Mouse (Mus musculus) brain, embryonic 18.5 days (tissue): ENCODE measurements at regions not wholly inside any gene's neighbourhood (a gene's known extent, or its start where the extent isn't known, plus 50 kb on each side); places are given as distances from the start of the nearest gene placed in this dataset.
A peak's percentile ranks its signal among the peaks of the same experiment; 100 is the strongest.

Experiments used
- DNase-seq: peaks from one replicate; pipeline ENCODE4 v3.0.0-alpha.2; 2012; ENCODE audit warnings: low read depth, low spot score

- peak; percentile 61 for DNase-seq
Observed at GRCm38 (mm10) chr7:36420741-36421140, 277.2 kb upstream of the Tshz3 start.

- DNase-seq: no peak
Observed at GRCm38 (mm10) chr7:36449181-36449915, 248.6 kb upstream of the Tshz3 start.

- no peak for DNase-seq
Observed at GRCm38 (mm10) chr7:36453816-36454215, 244.1 kb upstream of the Tshz3 start.

- DNase-seq: no peak
Observed at GRCm38 (mm10) chr7:36456080-36456479, 241.8 kb upstream of the Tshz3 start.

DNA sequence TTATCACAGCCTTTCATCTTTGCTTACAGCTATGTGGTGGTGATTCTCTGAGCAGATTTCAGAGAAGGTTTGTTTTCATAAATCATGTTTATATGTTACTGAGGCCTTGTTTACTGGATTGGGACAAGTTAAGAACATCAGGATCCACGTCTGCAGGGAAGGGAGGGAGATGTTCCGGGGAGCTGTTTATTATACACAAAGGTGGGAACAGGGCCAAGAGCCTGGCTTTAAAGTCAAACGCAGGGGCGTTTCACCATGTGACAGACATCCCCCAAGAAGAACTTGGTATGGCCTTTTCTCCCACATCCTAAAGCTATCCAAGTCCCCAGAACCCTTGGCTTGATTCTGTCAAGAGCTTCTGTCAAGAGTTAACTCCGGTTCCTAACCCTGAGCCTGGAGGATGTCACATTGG is 235.5 kb upstream of the Tshz3 start:
- no peak for DNase-seq

DNA sequence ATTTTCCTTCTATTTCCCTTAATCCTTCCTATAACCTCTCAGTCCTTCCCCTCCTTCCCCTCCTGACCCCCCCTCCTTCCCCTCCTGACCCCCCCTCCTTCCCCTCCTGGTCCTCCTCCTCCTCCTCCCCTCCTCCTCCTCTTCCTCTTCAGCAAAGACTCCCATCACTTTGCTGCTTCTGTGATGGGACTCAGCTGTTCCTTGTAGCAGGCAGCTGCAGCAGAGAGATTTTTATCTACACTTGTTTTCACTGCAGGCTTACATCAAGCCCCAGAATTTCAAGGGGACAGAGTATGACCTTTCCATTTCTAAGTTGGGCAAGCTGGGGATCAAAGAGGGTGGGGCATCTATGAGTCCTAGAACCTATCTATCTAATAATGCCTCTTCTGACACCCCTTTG is 228.5 kb upstream of the Tshz3 start:
- DNase-seq: no peak

DNA sequence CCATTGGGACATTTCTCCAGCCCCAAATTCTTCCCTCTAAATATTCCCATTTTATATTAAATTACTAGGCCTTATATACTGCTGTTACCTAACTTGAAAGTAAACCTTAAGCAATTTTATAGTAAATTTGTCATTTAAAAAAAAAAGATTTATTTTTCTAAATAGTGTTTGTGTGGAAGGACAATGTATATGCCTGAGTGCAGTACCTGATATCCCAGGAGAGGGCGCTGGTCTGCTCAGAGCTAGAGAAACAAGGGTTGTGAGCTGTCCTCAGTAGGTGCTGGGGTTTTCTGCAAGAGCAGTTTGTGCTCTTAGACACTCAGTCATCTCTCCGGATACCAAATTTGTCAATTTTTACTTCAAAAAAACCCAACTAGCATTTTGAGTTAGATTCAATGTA is 224.4 kb upstream of the Tshz3 start:
- DNase-seq: no peak

DNA sequence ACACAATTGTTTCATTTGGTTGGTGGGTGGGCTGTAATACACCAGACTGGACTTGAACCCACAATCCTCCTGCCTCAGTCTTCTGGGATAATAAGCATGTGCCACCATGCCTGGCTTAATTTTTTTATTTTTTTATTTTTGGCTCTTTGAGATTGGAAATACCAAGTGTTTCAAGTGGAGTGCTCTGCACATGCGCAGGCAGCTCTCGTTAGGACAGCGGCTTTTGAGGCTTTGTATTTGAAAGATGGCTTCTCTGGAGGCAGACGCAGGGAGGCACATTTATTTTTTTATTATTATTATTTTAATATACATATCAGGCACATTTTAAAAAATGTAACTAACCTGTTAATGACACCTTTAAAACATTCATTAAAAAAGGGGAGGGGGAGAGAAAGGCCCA is 221.5 kb upstream of the Tshz3 start:
- DNase-seq: no peak

- DNase-seq: peak; percentile 42
Observed at GRCm38 (mm10) chr7:36476851-36477644, 220.9 kb upstream of the Tshz3 start.

DNA sequence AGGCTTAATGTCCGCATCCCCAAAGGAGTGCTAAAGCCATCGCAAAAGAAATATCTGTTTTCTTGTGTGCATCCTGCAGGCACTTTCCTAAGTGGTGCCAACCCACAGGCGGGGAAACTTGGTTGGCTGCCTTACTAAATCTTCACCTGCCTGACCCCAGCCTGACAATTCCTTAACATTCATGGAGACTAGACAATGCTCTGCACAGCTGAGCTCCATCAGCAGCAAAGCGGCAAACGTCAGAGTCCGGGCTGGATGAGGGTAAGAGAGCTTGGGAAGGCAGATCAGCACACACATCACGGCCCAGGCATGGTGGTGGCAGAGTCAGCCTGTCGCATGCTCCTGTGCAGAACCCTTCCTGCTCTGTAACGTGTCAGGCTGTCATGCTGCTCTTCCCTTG is 209.8 kb upstream of the Tshz3 start:
- DNase-seq: no peak

DNA sequence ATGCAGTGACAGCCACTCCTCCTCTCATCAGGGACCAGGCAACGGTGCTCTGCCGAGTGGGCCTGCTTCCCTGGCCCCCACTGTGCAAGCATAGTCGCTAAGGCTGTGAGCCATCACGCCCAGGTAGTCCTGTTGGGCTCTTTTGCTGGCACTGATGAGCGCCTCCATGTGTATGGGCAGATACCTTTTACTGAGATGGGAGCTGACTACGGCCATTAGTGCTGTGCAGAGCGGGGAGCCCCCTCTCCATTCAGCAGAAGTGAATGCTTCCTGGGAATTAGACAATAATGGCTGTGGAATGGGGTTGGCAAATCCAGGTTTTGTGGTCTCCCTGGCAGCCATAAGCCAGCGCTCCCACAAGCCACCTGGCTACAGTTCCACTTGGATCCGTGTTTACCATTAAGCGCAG is 206.7 kb upstream of the Tshz3 start:
- DNase-seq: no peak

GRCm38 (mm10) chr7:36504010-36504875 is 193.7 kb upstream of the Tshz3 start:
- DNase-seq: no peak

DNA sequence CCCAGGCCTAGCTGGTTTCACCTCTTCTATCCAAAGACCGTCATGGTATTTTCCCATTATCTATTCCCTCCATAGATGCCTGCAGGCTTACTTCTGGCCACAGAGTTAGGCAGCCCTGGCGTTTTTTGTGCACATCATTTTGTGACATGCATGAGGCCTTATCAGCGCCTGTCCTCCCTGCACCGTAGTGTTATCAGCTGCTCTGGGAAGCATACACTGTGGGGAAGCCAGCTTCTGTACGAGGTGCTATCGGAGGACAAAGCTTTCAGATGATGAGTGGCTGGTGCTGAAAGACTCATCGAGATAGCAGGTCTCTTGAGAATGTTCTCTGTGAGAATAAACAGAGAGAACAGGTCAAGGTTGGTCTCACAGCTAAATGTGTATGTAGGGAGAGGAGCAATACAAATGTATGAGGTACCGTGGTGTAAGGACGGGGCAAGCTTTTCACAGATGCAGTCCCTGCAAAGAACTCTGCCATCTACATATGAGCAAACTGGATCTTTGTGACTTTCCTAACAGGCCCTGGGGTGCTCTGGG is 190.0 kb upstream of the Tshz3 start:
- no peak for DNase-seq

DNA sequence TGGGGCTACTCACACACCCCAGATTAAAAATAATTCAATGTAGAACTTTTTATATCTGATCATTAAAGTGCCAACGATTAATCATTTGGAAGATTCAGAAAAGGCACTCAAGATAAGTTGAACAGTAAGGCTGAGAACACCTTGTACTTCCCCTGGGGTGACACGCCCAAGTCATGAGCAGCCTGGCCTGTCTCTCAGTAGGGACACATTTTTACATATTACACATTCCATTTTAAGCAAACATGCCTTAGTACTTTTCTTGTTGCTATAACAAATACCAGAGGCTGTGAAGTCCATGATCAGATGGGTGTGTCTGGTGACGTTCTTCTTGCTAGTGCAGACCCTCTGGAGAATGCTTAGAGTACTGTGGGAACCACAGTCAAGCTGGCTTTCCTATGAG is 184.2 kb upstream of the Tshz3 start:
- no peak for DNase-seq

GRCm38 (mm10) chr7:36516094-36516663 is 181.7 kb upstream of the Tshz3 start:
- no peak for DNase-seq

DNA sequence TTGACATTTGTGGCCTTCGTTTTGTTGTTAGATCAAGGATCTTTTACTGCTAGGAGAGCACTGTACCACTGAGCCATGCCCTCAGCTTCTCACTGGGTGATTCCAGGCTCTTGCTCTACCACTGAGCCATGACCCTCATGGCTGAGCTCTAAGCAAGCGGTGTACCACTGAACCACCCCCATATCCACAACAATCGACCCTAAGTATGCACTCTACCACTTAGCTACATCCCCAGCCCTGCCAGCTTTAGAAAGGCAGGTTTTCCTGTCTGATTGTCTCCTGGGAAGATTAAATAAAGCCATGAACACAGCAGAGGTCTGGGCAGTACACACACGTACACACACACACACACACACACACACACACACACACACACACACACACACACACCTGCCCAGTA is 178.9 kb upstream of the Tshz3 start:
- DNase-seq: no peak

DNA sequence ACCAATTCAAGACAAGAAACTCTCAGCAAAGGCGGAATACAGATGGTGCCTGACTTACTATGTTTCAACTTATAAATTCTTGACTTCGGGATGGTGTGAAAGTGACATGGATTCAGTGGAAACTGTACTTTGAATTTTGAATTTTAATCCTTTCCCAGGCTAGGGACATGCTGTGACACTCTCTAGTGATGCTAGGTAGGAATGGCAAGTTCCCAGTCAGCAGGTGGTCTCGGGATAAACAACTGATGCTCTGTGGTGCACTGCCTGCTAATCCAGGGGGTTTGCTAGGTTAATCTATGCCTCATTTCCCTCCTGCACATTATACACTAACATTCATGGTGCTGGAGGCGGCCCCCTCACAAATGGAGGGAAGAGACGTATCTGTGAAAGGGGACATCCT is 175.0 kb upstream of the Tshz3 start:
- no peak for DNase-seq

DNA sequence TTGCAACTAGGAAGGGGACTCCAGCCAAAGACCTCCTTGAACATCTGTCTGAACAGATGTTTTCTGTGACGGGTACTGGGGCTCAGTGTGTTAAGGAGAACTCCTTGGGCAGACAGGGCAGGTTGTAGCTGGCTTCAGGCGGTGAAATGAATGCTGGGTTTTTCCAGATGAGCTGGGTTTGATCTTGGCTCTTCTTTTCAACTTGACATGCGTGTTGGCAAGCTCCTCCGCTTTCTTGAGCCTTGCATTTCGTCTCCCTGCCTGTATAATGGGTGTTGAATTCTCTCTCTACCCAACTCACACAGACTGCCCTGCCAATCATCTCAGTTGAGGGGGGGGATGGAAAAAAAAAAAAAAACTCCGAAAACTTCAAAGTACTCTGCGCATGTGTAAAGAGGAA is 171.8 kb upstream of the Tshz3 start:
- no peak for DNase-seq

DNA sequence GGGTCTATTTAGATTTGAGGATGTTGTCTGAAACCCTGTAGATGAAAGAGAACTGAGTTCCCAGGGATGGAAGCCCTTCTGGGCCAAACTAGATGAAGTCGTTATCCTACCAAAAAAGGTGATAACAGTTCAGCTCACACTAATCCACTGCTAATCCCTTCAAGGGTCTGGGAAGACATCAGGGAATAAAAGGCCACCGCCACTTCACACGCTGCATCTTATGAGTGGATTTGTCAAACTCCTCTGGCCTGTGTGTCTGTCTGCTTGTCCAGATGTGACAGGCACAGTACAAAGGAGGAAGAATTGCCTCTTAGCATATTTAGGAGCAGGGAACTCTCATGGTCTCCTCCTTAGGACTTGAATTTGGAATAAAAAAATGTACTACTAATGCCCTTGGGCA is 171.2 kb upstream of the Tshz3 start:
- no peak for DNase-seq

- DNase-seq: no peak
Observed at GRCm38 (mm10) chr7:36529504-36530065, 168.3 kb upstream of the Tshz3 start.

DNA sequence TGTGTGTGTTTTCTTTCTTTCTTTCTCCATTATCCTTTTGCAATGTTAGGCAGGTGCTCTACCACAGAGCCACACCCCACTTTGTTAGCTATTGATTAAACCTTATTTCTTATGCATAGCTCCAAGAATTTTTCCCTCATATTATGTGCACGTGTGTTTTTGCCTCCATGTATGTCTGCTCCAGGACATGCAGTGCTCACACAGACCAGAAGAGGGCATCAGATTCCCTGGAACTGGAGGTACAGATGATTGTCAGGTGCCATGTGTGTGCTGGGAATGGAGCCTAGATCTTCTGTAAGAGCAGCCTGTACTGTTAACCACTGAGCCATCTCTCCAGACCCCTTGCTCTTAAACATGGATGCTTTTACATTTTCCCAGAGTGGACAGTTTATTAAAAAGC is 166.4 kb upstream of the Tshz3 start:
- DNase-seq: no peak
